Mouse (Mus musculus) urinary bladder, postnatal 10 days (tissue): Measurements from ENCODE around the gene 3100002H09Rik.

ENCODE experiments used
- DNase-seq: peaks from one replicate; pipeline ENCODE4 v3.0.0; 2022; ENCODE audit warnings: low spot score

3100002H09Rik gene

GRCm38 (mm10) chr4:124615406-124615960 lies 4.9 kb upstream of the 3100002H09Rik start:
- no peak for DNase-seq

- no peak for DNase-seq
These were observed 3.6 kb upstream of the 3100002H09Rik start for GRCm38 (mm10) chr4:124614189-124614588.

GRCm38 (mm10) chr4:124611768-124612167 lies 1.2 kb upstream of the 3100002H09Rik start:
- no peak for DNase-seq

- DNase-seq, result no peak
These were observed 537 bp downstream of the 3100002H09Rik start for GRCm38 (mm10) chr4:124610066-124610465.

- DNase-seq, result no peak
These were observed 3.4 kb downstream of the 3100002H09Rik start for GRCm38 (mm10) chr4:124607166-124607565.

GRCm38 (mm10) chr4:124606180-124606579 lies 4.4 kb downstream of the 3100002H09Rik start:
- DNase-seq, result no peak

GRCm38 (mm10) chr4:124605255-124605654 lies 5.3 kb downstream of the 3100002H09Rik start:
- DNase-seq, result no peak

GRCm38 (mm10) chr4:124603712-124604111 lies 6.9 kb downstream of the 3100002H09Rik start:
- DNase-seq, result no peak

- no peak for DNase-seq
These were observed 14.7 kb downstream of the 3100002H09Rik start for GRCm38 (mm10) chr4:124595929-124596328.

- no peak for DNase-seq
These were observed 15.7 kb downstream of the 3100002H09Rik start for GRCm38 (mm10) chr4:124594933-124595332.

- DNase-seq, result no peak
These were observed 16.9 kb downstream of the 3100002H09Rik start for GRCm38 (mm10) chr4:124593691-124594090.

GRCm38 (mm10) chr4:124593210-124593609 lies 17.4 kb downstream of the 3100002H09Rik start:
- no peak for DNase-seq

- DNase-seq, result no peak
These were observed 18.4 kb downstream of the 3100002H09Rik start for GRCm38 (mm10) chr4:124592241-124592640.

GRCm38 (mm10) chr4:124580695-124581094 lies 29.9 kb downstream of the 3100002H09Rik start:
- DNase-seq, result no peak

GRCm38 (mm10) chr4:124575955-124576445 lies 34.6 kb downstream of the 3100002H09Rik start:
- DNase-seq, result no peak

GRCm38 (mm10) chr4:124575269-124575954 lies 35.2 kb downstream of the 3100002H09Rik start:
- DNase-seq, result no peak

GRCm38 (mm10) chr4:124573586-124573985 lies 37.0 kb downstream of the 3100002H09Rik start:
- DNase-seq, result no peak

- DNase-seq, result no peak
These were observed 39.6 kb downstream of the 3100002H09Rik start for GRCm38 (mm10) chr4:124570977-124571376.

- no peak for DNase-seq
These were observed 40.9 kb downstream of the 3100002H09Rik start for GRCm38 (mm10) chr4:124569661-124570060.

- DNase-seq, result no peak
These were observed 47.2 kb downstream of the 3100002H09Rik start for GRCm38 (mm10) chr4:124563371-124563770.

- no peak for DNase-seq
These were observed 47.9 kb downstream of the 3100002H09Rik start for GRCm38 (mm10) chr4:124562721-124563120.
